Mouse (Mus musculus): ENCODE results near the gene Cmss1. TPM values are rescaled to one million over a fixed set of nuclear protein-coding genes. Genes with fewer than 3 reads are reported as not detected.

The Cmss1 gene
- polyA plus RNA-seq, 1 experiment from 2014 or later = 56.1 TPM

DNA sequence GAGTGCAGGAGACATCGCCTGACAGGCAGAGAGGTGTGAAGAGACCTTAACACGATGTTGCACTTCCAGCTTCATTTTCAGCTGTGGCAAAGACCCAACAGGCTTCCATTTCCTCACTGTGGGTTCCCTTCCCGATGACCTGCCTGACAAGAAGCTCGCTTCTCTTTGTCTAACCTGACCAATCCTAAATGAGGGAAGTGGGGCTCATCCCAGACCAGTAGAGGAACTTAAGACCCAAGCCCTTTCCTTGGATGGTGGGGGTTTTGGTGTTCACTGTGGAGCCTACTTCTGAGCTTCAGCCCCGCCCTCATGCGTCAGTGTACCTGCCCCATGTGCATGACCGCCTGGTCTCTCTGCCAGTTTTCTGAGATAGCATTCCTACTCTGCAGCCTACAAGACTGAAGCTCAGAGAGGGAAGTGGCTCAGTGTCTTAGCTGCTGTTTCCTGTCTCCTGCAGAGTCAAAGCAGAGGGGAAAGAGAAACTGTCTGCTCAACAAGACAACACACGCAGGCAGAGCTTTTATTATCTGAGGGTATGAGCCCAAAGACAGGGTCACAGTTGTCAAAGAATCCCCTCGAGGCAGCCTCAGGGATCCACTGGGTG is 305.1 kb downstream of the Cmss1 start:
- no peaks in the 10 kb centered on the region for H3K9me3 ChIP-seq
- no peak overlapping the region for H3K27ac ChIP-seq
- H3K27me3 ChIP-seq = no peaks in the 10 kb centered on the region
- WGBS = 74% methylated on average over 9 of the region's 9 CpGs
- H3K4me1 ChIP-seq = peaks cover 11% of the 10 kb centered on the region
- H3K4me2 ChIP-seq (replicated peaks) = no peak overlapping the region
- H3K4me3 ChIP-seq = no peak overlapping the region
- H3K9ac ChIP-seq = no peak overlapping the region
- no peak for ATAC-seq (ENCODE audit: insufficient number of reproducible peaks, insufficient read depth, low FRiP score, low TSS enrichment)
- H3K36me3 ChIP-seq = no peaks in the 10 kb centered on the region

DNA sequence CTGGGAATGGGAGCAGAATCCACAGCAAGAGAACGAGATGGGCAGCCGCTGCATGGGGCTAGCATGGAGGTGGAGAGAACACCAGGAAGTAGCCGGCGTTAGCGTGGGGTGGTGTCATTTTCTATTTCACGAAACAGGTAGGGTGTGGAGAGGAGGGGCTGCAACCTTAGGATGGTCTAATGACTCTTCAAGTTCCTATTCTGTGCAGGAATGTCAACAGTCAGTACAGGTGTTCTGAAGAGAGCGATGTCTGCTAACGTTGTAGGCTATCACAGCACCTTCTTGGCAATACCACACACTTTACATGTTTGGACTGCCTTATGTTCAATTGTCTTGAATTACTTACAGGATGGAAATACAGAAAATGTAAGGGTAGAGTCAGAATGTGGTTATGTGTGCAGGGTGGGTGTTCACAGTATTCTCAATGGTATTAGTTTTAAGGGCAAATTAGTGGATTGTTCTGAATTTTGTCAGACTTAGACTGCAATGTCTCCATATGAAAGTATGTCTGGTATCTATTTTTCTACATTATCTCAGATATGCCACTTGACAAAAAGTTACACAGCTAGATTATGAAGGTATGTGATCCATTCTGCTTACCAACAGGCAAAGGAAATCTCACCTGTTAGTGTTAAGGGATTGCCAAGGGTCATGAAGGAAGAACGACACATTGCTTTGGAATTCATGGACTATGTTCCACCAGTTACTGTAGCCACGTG is 311.3 kb downstream of the Cmss1 start:
- no peaks in the 10 kb centered on the region for H3K27me3 ChIP-seq
- no peaks in the 10 kb centered on the region for H3K4me1 ChIP-seq
- H3K4me3 ChIP-seq = no peak overlapping the region
- H3K36me3 ChIP-seq = no peaks in the 10 kb centered on the region
- 79% methylated on average over 10 of the region's 10 CpGs for WGBS
- no peak overlapping the region for H3K27ac ChIP-seq
- no peak overlapping the region for H3K9ac ChIP-seq
- no peak overlapping the region for H3K4me2 ChIP-seq (replicated peaks)
- ATAC-seq (ENCODE audit: insufficient number of reproducible peaks, insufficient read depth, low FRiP score, low TSS enrichment) = no peak
- H3K9me3 ChIP-seq = no peaks in the 10 kb centered on the region

DNA sequence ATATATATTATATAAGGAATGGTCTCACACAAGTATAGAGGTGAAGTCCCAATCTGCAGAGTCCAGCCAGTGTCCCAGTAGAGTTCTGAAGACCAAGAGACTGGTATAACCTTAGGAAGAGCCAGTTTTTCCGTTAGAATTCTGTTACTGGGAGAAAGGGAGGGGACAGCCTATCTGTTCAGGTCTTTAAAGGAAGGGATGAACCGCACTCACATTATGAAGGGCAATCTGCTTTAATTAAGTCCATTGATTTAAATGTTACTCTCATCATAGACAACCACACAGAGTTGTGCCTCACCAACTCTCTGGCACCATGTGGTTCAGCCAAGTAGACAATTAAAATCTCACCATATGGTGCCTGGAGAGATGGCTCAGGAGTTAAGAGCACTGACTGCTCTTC is 313.9 kb downstream of the Cmss1 start, which contains the start of gene Tmem30c:
TSS of gene Tmem30c (minus strand) at position 101 of the 400 bp plus-strand sequence.
- Histone ChIP-seq H3K4me1 (no peaks in the 10 kb centered on the region), H3K4me3 (no peak within 1 kb of the TSS), H3K9me3 (no peaks in the 10 kb centered on the region), H3K36me3 (no peaks in the 10 kb centered on the region), H3K27ac (no peak within 1 kb of the TSS), H3K9ac (no peak within 1 kb of the TSS), H3K4me2 (replicated peaks) (no peak within 1 kb of the TSS), H3K27me3 (no peaks in the 10 kb centered on the region)
- WGBS = 71% methylated on average over 2 of the region's 2 CpGs
- ATAC-seq (ENCODE audit: insufficient number of reproducible peaks, insufficient read depth, low FRiP score, low TSS enrichment) = no peak

DNA sequence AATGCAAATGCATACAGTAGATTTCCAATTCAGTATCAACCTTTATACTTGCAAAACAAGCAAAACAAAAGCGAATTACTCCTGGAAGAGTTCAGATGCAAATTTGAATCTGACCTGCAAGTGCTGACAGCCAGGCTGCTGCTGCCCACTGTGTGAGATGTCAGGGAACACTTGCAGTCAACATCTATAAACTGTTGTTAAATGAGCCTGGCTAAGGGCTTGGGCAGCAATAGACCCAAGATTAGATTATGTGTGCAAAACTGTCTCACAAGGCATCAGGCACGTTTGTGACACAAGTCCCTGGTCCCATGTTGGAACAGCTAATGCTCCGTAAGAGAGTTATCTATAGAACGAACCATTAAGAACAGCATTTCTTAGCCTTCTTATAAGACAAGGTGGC is 314.4 kb downstream of the Cmss1 start:
- ATAC-seq (ENCODE audit: insufficient number of reproducible peaks, insufficient read depth, low FRiP score, low TSS enrichment) = no peak
- H3K27ac ChIP-seq = no peak overlapping the region
- no peak overlapping the region for H3K4me2 ChIP-seq (replicated peaks)
- H3K9me3 ChIP-seq = no peaks in the 10 kb centered on the region
- no peak overlapping the region for H3K4me3 ChIP-seq
- H3K27me3 ChIP-seq = no peaks in the 10 kb centered on the region
- 67% methylated on average over 4 of the region's 4 CpGs for WGBS
- no peaks in the 10 kb centered on the region for H3K36me3 ChIP-seq
- no peaks in the 10 kb centered on the region for H3K4me1 ChIP-seq
- no peak overlapping the region for H3K9ac ChIP-seq

DNA sequence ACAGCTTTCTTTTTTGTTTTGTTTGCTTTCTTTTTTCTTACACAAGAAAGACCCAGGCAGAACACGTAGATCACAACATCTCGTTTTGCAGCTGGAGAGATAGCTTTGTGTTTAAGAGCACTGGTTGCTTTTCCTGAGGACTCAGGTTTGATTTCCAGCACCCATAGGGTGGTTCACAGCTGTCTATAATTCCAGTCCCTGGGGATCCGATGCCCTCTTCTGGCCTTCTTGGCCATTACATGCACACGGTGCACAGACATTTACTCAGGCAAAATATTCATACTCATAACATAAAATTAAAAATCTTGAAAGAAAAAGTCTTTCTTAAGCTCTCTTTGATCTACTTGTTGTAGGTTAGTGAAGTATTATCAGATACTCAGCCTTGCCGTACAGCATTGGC is 315.0 kb downstream of the Cmss1 start:
- Histone ChIP-seq H3K27me3 (no peaks in the 10 kb centered on the region), H3K27ac (no peak overlapping the region), H3K36me3 (no peaks in the 10 kb centered on the region), H3K9me3 (no peaks in the 10 kb centered on the region), H3K9ac (no peak overlapping the region), H3K4me1 (no peaks in the 10 kb centered on the region), H3K4me2 (replicated peaks) (no peak overlapping the region), H3K4me3 (no peak overlapping the region)
- ATAC-seq (ENCODE audit: insufficient number of reproducible peaks, insufficient read depth, low FRiP score, low TSS enrichment) = no peak
- WGBS = 94% methylated on average over 5 of the region's 5 CpGs

DNA sequence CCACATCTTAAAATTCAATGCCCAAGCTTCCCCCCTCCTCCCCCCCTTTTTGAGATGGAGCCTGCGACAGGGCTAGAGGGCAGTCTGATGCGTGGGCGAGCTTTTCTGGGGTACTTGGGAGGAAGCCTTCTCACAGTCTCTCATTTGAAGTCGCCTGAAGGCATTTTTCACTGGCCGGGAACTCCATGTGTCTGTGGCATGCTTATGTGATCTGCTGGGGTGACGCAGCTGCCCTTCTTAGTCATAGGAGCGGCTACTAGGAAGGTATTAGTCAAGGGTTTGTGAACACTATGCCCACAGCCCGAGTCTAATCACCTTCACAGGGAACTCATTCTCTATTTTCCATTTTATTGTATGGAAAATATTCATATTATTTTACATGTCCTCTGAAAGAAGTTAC is 325.2 kb downstream of the Cmss1 start:
- Histone ChIP-seq H3K4me3 (no peak overlapping the region), H3K36me3 (no peaks in the 10 kb centered on the region), H3K4me1 (no peaks in the 10 kb centered on the region), H3K27me3 (no peaks in the 10 kb centered on the region), H3K9ac (no peak overlapping the region), H3K9me3 (no peaks in the 10 kb centered on the region), H3K27ac (no peak overlapping the region), H3K4me2 (replicated peaks) (no peak overlapping the region)
- ATAC-seq (ENCODE audit: insufficient number of reproducible peaks, insufficient read depth, low FRiP score, low TSS enrichment) = no peak
- 57% methylated on average over 8 of the region's 8 CpGs for WGBS

DNA sequence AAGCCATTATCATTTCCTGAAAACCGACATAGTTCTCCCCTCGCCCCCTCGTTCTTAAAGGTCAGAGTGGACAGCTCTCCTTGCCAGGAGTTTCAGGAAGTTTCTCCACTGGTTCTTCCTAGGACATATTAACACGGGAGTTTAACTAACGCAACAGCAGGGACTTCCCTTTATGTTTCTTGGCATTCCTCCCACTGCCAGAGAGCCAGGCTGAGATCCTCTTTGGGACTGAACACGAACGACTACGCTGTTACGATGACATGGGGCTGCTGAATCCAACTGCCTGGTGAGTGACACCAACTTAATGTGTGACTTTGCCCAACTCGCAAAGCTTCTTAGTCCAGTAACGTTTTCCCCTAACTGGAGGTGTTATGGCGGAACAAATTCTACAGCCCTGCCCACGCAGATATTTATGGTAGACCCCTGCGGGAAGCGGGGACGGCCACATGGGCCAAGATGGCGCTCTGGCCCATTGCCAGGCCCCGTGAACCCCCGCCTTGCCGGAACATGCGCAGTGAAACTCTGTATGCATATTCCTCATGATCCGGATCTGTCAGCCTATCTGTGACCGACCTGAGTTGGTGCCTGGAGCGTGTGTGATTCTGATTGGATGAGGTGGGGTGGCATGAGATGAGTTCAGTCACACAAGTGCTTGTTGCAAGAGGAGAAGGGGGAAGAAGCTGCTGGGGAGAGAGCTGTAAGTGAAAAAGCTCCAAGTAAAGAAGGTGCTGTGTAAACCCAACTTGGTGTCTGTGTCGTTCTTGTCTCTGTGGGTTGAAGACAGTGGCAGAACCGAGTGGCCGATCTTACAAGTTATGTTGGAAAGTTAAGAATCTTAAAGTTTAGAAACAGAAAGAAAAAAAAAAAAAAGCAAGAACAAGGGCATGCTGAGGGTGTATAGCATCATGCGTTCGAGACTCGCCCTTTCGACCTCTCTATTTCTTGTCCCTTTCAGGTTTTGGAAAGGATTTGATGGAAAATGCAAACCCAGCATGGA is 326.1 kb downstream of the Cmss1 start:
- 91% methylated on average over 31 of the region's 31 CpGs for WGBS
- Histone ChIP-seq H3K36me3 (no peaks in the 10 kb centered on the region), H3K27me3 (no peaks in the 10 kb centered on the region), H3K9ac (no peak overlapping the region), H3K4me3 (no peak overlapping the region), H3K4me1 (no peaks in the 10 kb centered on the region), H3K4me2 (replicated peaks) (no peak overlapping the region), H3K9me3 (no peaks in the 10 kb centered on the region), H3K27ac (no peak overlapping the region)
- ATAC-seq (ENCODE audit: insufficient number of reproducible peaks, insufficient read depth, low FRiP score, low TSS enrichment) = no peak

DNA sequence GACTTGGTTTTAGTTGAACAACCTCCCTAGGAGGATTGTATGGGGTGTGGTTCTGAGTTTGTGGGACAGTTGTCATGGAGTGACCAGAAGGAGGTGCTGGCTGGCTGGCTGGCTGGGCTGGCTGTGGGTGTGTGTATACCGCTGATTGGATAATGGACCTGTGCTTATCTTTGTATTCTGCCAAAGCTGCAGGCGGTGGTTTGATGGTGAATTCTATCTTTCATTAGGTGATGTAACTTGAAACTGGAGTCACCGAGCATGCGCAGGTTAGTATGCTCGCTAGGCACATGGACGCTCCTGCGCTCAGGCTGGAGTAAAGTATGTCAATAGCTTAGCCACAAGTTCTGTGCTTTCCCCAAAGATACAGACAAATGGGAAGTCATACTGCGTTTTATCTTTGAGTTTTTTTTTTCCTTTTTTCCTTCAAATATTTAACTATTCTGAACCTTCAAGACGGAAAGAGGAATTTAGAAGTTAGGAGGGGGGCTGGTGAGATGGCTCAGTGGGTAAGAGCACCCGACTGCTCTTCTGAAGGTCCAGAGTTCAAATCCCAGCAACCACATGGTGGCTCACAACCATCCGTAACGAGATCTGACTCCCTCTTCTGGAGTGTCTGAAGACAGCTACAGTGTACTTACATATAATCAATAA is 327.6 kb downstream of the Cmss1 start:
- H3K36me3 ChIP-seq = no peaks in the 10 kb centered on the region
- no peak for ATAC-seq (ENCODE audit: insufficient number of reproducible peaks, insufficient read depth, low FRiP score, low TSS enrichment)
- H3K4me2 ChIP-seq (replicated peaks) = no peak overlapping the region
- WGBS = 86% methylated on average over 12 of the region's 12 CpGs
- no peak overlapping the region for H3K27ac ChIP-seq
- no peaks in the 10 kb centered on the region for H3K27me3 ChIP-seq
- H3K9ac ChIP-seq = no peak overlapping the region
- no peak overlapping the region for H3K4me3 ChIP-seq
- H3K9me3 ChIP-seq = no peaks in the 10 kb centered on the region
- no peaks in the 10 kb centered on the region for H3K4me1 ChIP-seq

DNA sequence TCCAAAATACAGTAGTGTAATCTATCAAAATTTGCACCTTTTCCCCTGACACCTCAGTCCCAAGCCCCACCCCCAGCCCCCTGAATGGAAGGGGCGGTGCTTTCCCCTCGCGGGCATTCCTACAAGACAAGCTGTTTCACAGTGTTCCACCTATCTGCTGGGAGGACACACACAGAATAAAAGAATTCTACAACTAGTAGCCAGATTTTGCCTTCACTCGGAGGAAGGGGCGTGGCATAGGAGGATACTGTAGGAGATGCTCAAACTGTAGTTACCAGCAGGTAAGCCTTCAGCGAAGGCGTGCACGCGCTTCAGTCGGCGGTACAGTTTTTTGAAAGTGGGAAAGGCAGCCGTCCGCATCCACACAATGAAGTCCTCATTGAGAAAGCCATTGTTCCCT is 336.9 kb downstream of the Cmss1 start:
- Histone ChIP-seq H3K4me2 (replicated peaks) (no peak overlapping the region), H3K36me3 (no peaks in the 10 kb centered on the region), H3K9ac (no peak overlapping the region), H3K4me3 (no peak overlapping the region), H3K27me3 (no peaks in the 10 kb centered on the region), H3K9me3 (no peaks in the 10 kb centered on the region; the same call in 1 of the 2 replicates), H3K4me1 (0 out of 2 replicates have a peak, but pooled peaks cover 6% of the 10 kb centered on the region), H3K27ac (no peak overlapping the region)
- 93% methylated on average over 13 of the region's 13 CpGs for WGBS
- no peak for ATAC-seq (ENCODE audit: insufficient number of reproducible peaks, insufficient read depth, low FRiP score, low TSS enrichment)

DNA sequence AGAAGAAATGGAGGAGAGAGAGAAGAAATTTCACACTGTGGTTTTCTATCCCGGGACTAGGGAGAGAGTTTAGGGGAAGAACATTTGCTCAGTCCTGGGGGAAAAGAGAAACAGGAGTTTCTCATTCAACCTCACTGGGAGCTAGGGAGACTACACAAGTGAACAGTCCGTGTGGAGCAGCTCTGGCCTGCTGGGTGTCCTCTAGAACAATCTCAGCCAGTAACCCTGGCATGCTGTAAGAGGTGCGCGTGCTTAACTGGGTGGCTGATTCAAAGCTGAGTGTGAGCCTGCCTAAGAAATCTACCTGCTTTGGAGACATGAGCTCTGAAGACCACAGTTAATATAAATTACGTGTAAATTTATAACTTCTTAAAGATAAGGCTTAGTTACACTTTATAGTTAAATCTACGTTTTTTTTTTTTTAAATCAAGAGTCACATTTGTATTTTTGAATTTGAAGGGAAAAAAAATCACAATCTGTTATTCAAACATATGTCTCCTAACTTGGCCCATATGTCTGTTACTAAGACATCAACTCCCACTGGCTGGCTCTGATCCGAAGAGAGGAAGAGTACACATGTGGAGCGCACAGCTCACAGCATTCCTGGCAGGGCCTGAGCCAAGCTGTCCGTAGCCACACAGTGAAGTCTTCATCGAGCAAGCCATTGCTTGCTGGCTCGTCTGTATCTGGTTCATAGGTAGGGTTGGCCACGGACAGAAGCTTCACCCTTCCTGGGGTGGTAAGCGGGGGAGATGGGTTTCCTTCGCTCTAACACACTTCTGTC is 338.4 kb downstream of the Cmss1 start:
- ATAC-seq (ENCODE audit: insufficient number of reproducible peaks, insufficient read depth, low FRiP score, low TSS enrichment) = no peak
- WGBS = 76% methylated on average over 14 of the region's 14 CpGs

DNA sequence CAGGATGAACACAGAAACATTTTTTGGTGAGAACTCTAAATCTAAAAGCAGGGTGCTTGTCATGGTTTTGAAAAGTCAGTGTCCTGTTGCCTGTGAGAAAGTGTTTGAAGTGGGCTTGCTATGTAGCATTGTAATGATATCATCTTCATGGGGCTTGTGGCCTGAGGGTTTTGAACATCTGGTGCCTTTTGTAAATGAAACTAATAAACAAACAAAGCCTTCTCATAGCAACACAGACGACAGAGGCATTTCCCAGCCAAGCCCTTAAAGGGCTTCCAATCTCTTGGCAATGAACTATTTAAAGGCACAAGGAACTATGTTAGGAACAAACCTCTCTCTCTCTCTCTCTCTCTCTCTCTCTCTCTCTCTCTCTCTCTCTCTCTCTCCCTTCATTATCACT is 339.6 kb downstream of the Cmss1 start:
- no peaks in the 10 kb centered on the region for H3K27me3 ChIP-seq
- no peak overlapping the region for H3K4me2 ChIP-seq (replicated peaks)
- 6% methylated on average over 1 of the region's 1 CpGs for WGBS
- no peak overlapping the region for H3K4me3 ChIP-seq
- H3K27ac ChIP-seq = no peak overlapping the region
- H3K36me3 ChIP-seq = no peaks in the 10 kb centered on the region
- H3K9ac ChIP-seq = no peak overlapping the region
- peaks cover 4% of the 10 kb centered on the region; the same call in 1 of the 2 replicates for H3K9me3 ChIP-seq
- no peak for ATAC-seq (ENCODE audit: insufficient number of reproducible peaks, insufficient read depth, low FRiP score, low TSS enrichment)
- H3K4me1 ChIP-seq = 0 out of 2 replicates have a peak, but pooled peaks cover 6% of the 10 kb centered on the region

More for the DNA sequence above, 338.4 kb downstream of the Cmss1 start:
- Histone ChIP-seq H3K27ac (no peak overlapping the region), H3K4me3 (no peak overlapping the region), H3K4me1 (0 out of 2 replicates have a peak, but pooled peaks cover 6% of the 10 kb centered on the region), H3K9me3 (peaks cover 4% of the 10 kb centered on the region; the same call in 1 of the 2 replicates), H3K36me3 (no peaks in the 10 kb centered on the region), H3K9ac (no peak overlapping the region), H3K4me2 (replicated peaks) (no peak overlapping the region), H3K27me3 (no peaks in the 10 kb centered on the region)
